In the genomic region with DNA sequence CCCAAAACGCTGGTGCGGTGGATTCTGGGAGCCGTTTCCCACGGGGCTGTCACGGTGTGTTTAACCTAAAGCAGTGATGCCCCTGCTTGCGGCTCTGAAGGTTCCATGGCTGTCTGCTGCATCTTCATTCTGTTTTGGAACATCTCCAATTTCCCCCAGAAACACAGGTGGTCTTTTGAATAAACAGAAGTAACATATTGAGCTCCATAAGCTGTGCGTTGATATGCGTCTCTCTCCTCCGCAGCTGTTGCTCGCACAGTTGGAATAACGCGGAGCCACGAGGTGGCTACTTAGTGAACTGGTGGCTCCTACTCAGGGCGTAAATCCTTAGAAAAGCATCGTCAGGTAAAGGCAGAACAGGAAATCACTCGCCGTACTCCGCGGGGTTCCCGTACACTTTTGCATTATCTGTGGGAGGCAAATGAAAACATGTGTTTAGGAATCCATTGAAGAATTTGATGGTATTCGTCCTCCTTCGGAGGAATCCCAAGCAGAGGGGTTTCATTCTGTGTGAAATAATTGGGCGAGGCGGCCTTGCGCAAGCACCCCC, we compare ENCODE assay signal across 17 mouse cellular contexts.
DNase-seq lines count a peak whose midpoint lies in the region; ATAC-seq and TF ChIP-seq lines count a peak whose summit lies in the region.
"Had no signal": no experiment of that assay in that cellular context is flagged by ENCODE, and none has a peak within 500 bp of the region (broad histone marks: within the 10 kb centered on the region; RNA-seq: fewer than 3 reads in every experiment).

No protein-coding gene starts in this region.

- H3K27ac ChIP-seq in forebrain, embryonic 13.5 days, result no peak overlapping the region
- no peak overlapping the region for H3K27ac ChIP-seq in forebrain, embryonic 12.5 days
- H3K27ac ChIP-seq in testis, adult 2 months (ENCODE audit: control insufficient read depth, insufficient read depth, low read depth, low read length), result no peak overlapping the region
- H3K27ac ChIP-seq: embryonic facial prominence, embryonic 15.5 days; liver, embryonic 15.5 days had no signal

- no peak overlapping the region for H3K4me3 ChIP-seq in forebrain, embryonic 13.5 days
- no peak overlapping the region for H3K4me3 ChIP-seq in forebrain, embryonic 12.5 days (replicated peaks)
- H3K4me3 ChIP-seq in testis, adult 2 months (ENCODE audit: control insufficient read depth, low read depth, low read length), result peak overlapping the region; percentile 15; the same call in 1 of the 2 replicates
- H3K4me3 ChIP-seq: embryonic facial prominence, embryonic 15.5 days; liver, embryonic 15.5 days had no signal

- DNase-seq in layer of hippocampus, adult 11-12 months (ENCODE audit: low spot score), result peak; percentile 3
- DNase-seq in layer of hippocampus, postnatal 36 days, result no peak
- DNase-seq in testis, postnatal 14 days (ENCODE audit: low spot score), result no peak
- DNase-seq in B cell, adult 2 months, result no peak
- no peak for DNase-seq in cerebellum, adult 11-12 months
- DNase-seq: adrenal gland, adult 2 months; cerebellum, adult 18-20 months; gastrocnemius, postnatal 14 days; kidney, adult 8-10 months; kidney, postnatal 4 days; thymus, postnatal 25 days had no signal

- H3K9ac ChIP-seq in forebrain, embryonic 13.5 days, result no peak overlapping the region
- no peak overlapping the region for H3K9ac ChIP-seq in forebrain, embryonic 12.5 days
- H3K9ac ChIP-seq: embryonic facial prominence, embryonic 15.5 days; liver, embryonic 15.5 days had no signal

- no peak overlapping the region for H3K4me2 ChIP-seq in forebrain, embryonic 13.5 days
- no peak overlapping the region for H3K4me2 ChIP-seq in forebrain, embryonic 12.5 days
- H3K4me2 ChIP-seq: embryonic facial prominence, embryonic 15.5 days; heart, embryonic 11.5 days; liver, embryonic 15.5 days had no signal

- 0 out of 2 replicates have a peak, but pooled peaks cover 2% of the 10 kb centered on the region for H3K27me3 ChIP-seq in forebrain, embryonic 13.5 days
- no peaks in the 10 kb centered on the region for H3K27me3 ChIP-seq in forebrain, embryonic 12.5 days
- no peaks in the 10 kb centered on the region for H3K27me3 ChIP-seq in testis, adult 2 months (ENCODE audit: control insufficient read depth, insufficient read depth, low read length)
- H3K27me3 ChIP-seq: embryonic facial prominence, embryonic 15.5 days; liver, embryonic 15.5 days had no signal

- no peak for TF ChIP-seq CTCF in testis, adult 2 months (IDR thresholded peaks at IDR 0.05; ENCODE audit: control insufficient read depth, insufficient read depth, insufficient replicate concordance, low read depth, low read length)

- peaks cover 24% of the 10 kb centered on the region for H3K4me1 ChIP-seq in forebrain, embryonic 13.5 days
- peaks cover 14% of the 10 kb centered on the region for H3K4me1 ChIP-seq in forebrain, embryonic 12.5 days
- H3K4me1 ChIP-seq in testis, adult 2 months (ENCODE audit: control insufficient read depth, insufficient read depth, low read length), result peaks cover 7% of the 10 kb centered on the region
- H3K4me1 ChIP-seq: embryonic facial prominence, embryonic 15.5 days; liver, embryonic 15.5 days had no signal

- no peak for TF ChIP-seq POLR2A in testis, adult 2 months (IDR thresholded peaks at IDR 0.05; ENCODE audit: control insufficient read depth, low read depth, low read length)

- H3K9me3 ChIP-seq in forebrain, embryonic 13.5 days (replicated peaks), result no peaks in the 10 kb centered on the region
- no peaks in the 10 kb centered on the region for H3K9me3 ChIP-seq in forebrain, embryonic 12.5 days
- H3K9me3 ChIP-seq: embryonic facial prominence, embryonic 15.5 days; liver, embryonic 15.5 days had no signal

- peak; percentile 59; the same call in 1 of the 2 replicates for ATAC-seq in forebrain, embryonic 13.5 days
- no peak for ATAC-seq in forebrain, embryonic 12.5 days (ENCODE audit: low FRiP score)

- H3K36me3 ChIP-seq in forebrain, embryonic 13.5 days (ENCODE audit: poor library complexity, severe bottlenecking), result no peaks in the 10 kb centered on the region
- H3K36me3 ChIP-seq in forebrain, embryonic 12.5 days (replicated peaks), result no peaks in the 10 kb centered on the region
- H3K36me3 ChIP-seq in testis, adult 2 months (ENCODE audit: control insufficient read depth, insufficient read depth, low read length), result no peaks in the 10 kb centered on the region
- H3K36me3 ChIP-seq: embryonic facial prominence, embryonic 15.5 days; liver, embryonic 15.5 days had no signal

- 68% methylated on average over 25 of the region's 25 CpGs for WGBS in forebrain, embryonic 13.5 days
- WGBS in forebrain, embryonic 12.5 days, result 76% methylated on average over 25 of the region's 25 CpGs
